Mouse (Mus musculus) heart, postnatal 0 days (tissue): Measurements from ENCODE around the gene Nmnat3. TPM values are rescaled to one million over a fixed set of nuclear protein-coding genes. Genes with fewer than 3 reads are reported as not detected.
A peak's percentile ranks its signal among the peaks of the same experiment; 100 is the strongest.

ENCODE experiments used
- ATAC-seq: fragments of 200-750 bp; cut with Nextera tagmentation; 2 replicates; pipeline ENCODE4 v1.8.0; 2017; ENCODE audit warnings: low read depth, moderate number of reproducible peaks, moderate library complexity; ENCODE audit not compliant: insufficient read depth
- DNase-seq: peaks from one replicate; pipeline ENCODE4 v3.0.0-alpha.2; 2016; ENCODE audit warnings: low spot score
- H3K27ac ChIP-seq: fragments of 300-500 bp; sonication (generic); 2 replicates; pipeline ENCODE4 v1.5.1; 2014; ENCODE audit warnings: low read depth, mild to moderate bottlenecking
- H3K27me3 ChIP-seq: fragments of 300-500 bp; sonication (generic); 2 replicates; pipeline ENCODE4 v1.6.1; 2014; ENCODE audit warnings: low read length, mixed read lengths; ENCODE audit not compliant: control insufficient read depth, insufficient read depth
- H3K36me3 ChIP-seq: fragments of 300-500 bp; sonication (generic); replicated peaks from 2 replicates; pipeline ENCODE4 v1.6.1; 2014; ENCODE audit warnings: low read length, mixed read lengths; ENCODE audit not compliant: control insufficient read depth, insufficient read depth
- H3K4me1 ChIP-seq: fragments of 300-500 bp; sonication (generic); 2 replicates; pipeline ENCODE4 v1.6.1; 2014; ENCODE audit warnings: antibody characterized with exemption; ENCODE audit not compliant: control insufficient read depth, insufficient read depth
- H3K4me2 ChIP-seq: fragments of 300-500 bp; sonication (generic); 2 replicates; pipeline ENCODE4 v1.6.1; 2014; ENCODE audit warnings: low read depth, mild to moderate bottlenecking, low read length, moderate library complexity
- H3K4me3 ChIP-seq: fragments of 300-500 bp; sonication (generic); 2 replicates; pipeline ENCODE4 v1.5.1; 2014; ENCODE audit warnings: low read depth, low read length
- H3K9ac ChIP-seq: fragments of 300-500 bp; sonication (generic); replicated peaks from 2 replicates; pipeline ENCODE4 v1.6.1; 2014; ENCODE audit warnings: low read depth, low read length, mixed read lengths
- H3K9me3 ChIP-seq: fragments of 300-500 bp; sonication (generic); replicated peaks from 2 replicates; pipeline ENCODE4 v1.6.1; 2016; ENCODE audit warnings: low read length; ENCODE audit not compliant: control insufficient read depth
- CTCF ChIP-seq: IDR thresholded peaks from 2 replicates; pipeline ENCODE4 v1.5.1; 2016; ENCODE audit warnings: antibody characterized with exemption, control low read depth, low read depth
- EP300 ChIP-seq: IDR thresholded peaks from 2 replicates; pipeline ENCODE4 v1.6.1; 2016; ENCODE audit warnings: antibody characterized with exemption, low read depth
- WGBS: fragments of 180-500 bp; shearing (Covaris S2); extraction: QIAGEN DNeasy Blood & Tissue Kit; methylation state at CpG from one replicate; pipeline ENCODE4 v1.1.7; 2014; 5-methylcytosine and 5-hydroxymethylcytosine counted together
- polyA plus RNA-seq: library from polyadenylated mRNA; unstranded; fragments of >200 nt; fragmentation: Nextera tagmentation; extraction: Ambion mirVana; gene quantifications from 2 replicates; pipeline ENCODE4 v1.2.1, GENCODE M21; 2015
- total RNA-seq: library from RNA; depleted of rRNA; stranded (reverse); fragments of >200 nt; gene quantifications from 2 replicates; pipeline ENCODE4 v1.2.3, GENCODE M21; 2014; ENCODE audit warnings: low replicate concordance

Nmnat3 gene
- total and polyA plus RNA-seq, 2 experiments from 2014 or later = 9.0 to 15.1 TPM

DNA sequence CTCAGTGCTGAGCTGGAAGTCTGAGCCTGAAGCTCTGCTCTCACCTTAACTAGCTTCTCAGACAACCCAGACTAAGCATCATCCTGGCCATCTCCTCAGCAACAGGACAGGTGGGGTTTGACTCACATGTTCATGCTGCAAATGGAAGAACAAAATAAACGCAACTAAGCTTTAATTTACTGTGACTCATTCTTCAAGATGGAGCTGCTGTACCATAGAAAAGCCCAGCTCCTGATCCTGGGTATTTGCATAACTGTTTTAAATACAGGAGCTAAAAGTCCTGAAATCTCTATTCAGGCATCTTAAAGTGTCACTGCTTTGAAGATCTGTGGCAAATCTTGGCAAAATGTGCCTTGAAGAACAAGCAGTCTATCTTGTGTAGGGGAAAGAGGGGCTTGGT is 38.9 kb downstream of the Nmnat3 start:
- Histone ChIP-seq H3K4me1 (peaks cover 4% of the 10 kb centered on the region; the same call in 1 of the 2 replicates), H3K27ac (no peak overlapping the region), H3K4me3 (no peak overlapping the region), H3K9me3 (peaks cover 10% of the 10 kb centered on the region), H3K4me2 (no peak overlapping the region), H3K9ac (no peak overlapping the region), H3K36me3 (no peaks in the 10 kb centered on the region), H3K27me3 (no peaks in the 10 kb centered on the region)
- TF ChIP-seq EP300 (no peak), CTCF (no peak)
- WGBS = 95% methylated on average over 1 of the region's 1 CpGs
- ATAC-seq = no peak
- DNase-seq = no peak

GRCm38 (mm10) chr9:98328415-98329176 is 41.4 kb downstream of the Nmnat3 start:
- WGBS = 90% methylated on average over 10 of the region's 10 CpGs
- DNase-seq (no peak), ATAC-seq (no peak)
- Histone ChIP-seq H3K4me3 (no peak overlapping the region), H3K9ac (no peak overlapping the region), H3K36me3 (no peaks in the 10 kb centered on the region), H3K4me2 (no peak overlapping the region), H3K4me1 (peaks cover 4% of the 10 kb centered on the region; the same call in 1 of the 2 replicates), H3K9me3 (no peaks in the 10 kb centered on the region), H3K27me3 (no peaks in the 10 kb centered on the region), H3K27ac (no peak overlapping the region)
- TF ChIP-seq EP300 = no peak
- TF ChIP-seq CTCF = no peak

DNA sequence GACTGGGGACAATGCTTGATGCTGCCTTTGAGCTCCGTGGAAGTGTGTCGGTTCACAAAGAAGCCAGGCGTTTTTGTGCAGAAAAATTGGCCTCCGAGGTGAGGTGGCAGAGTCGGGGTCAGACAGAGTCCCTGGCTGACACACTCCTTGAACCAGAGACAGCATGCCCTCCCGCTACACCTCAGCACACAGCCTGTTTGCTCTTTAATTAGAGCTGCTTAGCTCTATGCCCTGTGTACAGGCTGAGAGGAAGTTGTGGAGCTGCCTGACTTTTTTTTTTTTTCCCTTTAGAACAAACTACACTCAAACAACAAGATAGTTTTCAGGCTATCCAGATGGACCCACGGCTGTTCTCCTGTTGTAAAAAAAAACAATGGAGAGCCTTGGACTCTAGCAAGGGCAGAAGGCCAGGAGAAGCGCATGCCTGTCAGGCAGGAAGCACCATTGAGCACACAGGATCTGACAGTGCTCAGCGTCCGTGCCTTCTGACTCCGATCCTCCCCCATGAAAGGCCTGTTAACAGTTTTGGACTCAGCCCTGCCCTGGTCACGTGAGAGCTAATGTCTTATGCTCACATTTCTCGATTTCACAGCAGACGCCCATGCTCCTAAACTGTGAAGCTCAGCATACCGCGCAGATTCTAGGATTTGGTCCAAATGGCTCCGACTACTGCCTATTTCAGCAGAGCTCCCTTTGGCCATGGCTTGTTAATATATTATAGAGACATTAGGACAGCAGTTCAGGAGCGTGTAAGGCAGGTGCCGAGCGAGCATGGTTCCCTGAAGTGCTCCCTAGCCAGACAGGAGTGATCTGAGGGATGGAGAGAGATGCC is 42.3 kb downstream of the Nmnat3 start:
- Histone ChIP-seq H3K4me3 (no peak overlapping the region), H3K4me2 (0 out of 2 replicates have a peak overlapping the region, but pooled peaks have one; percentile 21), H3K27me3 (no peaks in the 10 kb centered on the region), H3K36me3 (no peaks in the 10 kb centered on the region), H3K27ac (no peak overlapping the region), H3K4me1 (peaks cover 4% of the 10 kb centered on the region; the same call in 1 of the 2 replicates), H3K9ac (no peak overlapping the region), H3K9me3 (no peaks in the 10 kb centered on the region)
- DNase-seq (peak; percentile 32), ATAC-seq (peak; percentile 51; the same call in 1 of the 2 replicates)
- 63% methylated on average over 20 of the region's 20 CpGs for WGBS
- TF ChIP-seq CTCF (no peak), EP300 (no peak)

- 57% methylated on average over 3 of the region's 3 CpGs for WGBS
- H3K9me3 ChIP-seq = no peaks in the 10 kb centered on the region
- no peak overlapping the region for H3K4me2 ChIP-seq
- H3K9ac ChIP-seq = no peak overlapping the region
- H3K36me3 ChIP-seq = no peaks in the 10 kb centered on the region
- no peak overlapping the region for H3K27ac ChIP-seq
- H3K27me3 ChIP-seq = no peaks in the 10 kb centered on the region
- no peak for TF ChIP-seq CTCF
- TF ChIP-seq EP300 = no peak
- no peaks in the 10 kb centered on the region; the same call in 1 of the 2 replicates for H3K4me1 ChIP-seq
- ATAC-seq (no peak), DNase-seq (no peak)
- no peak overlapping the region for H3K4me3 ChIP-seq
Observed at GRCm38 (mm10) chr9:98333219-98333754, 46.1 kb downstream of the Nmnat3 start.

DNA sequence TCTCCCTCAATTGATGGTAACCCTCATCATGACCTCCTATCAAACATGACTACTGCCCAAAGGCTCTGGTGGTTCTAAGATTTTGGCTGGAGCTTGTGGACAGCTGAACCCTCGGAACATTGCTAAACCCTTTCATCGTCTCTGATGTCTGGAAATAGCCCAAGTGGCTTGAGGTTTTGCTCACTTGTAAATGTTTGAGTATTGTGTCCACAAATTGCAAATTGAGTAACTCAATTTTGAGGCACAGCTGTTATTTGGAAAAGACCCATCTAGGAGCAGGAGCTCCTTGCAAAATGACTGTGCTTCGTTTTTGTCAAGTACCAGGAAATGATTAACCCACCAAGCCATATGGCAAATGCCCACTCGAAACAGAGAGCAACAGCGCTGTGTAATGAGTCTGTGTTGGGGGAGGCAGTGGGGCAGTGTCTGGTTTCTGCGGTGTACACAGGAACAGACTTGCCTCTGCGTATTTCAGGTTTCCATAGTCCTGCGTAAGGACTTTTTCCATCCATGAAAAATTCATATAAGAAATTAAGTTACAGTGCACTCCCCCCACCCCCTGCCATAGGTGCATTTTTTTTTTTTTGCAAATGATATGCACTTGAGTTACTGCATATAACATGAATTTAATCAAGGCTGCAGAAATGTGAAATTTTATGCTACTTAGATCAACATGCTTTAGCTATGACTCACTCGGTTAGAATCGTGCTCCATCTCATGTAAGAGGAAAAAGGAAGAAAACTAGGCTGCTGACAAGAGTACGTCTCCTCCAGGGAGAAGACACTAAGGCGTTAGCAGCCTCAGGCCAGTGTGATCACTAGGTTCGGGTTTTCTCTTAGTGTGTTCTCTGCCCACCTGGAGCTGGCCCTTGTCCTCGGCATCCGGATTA is 50.9 kb downstream of the Nmnat3 start:
- H3K36me3 ChIP-seq = no peaks in the 10 kb centered on the region
- H3K9me3 ChIP-seq = no peaks in the 10 kb centered on the region
- H3K4me2 ChIP-seq = no peak overlapping the region
- 66% methylated on average over 15 of the region's 15 CpGs for WGBS
- H3K4me1 ChIP-seq = no peaks in the 10 kb centered on the region
- H3K9ac ChIP-seq = no peak overlapping the region
- no peak overlapping the region for H3K4me3 ChIP-seq
- ATAC-seq (no peak), DNase-seq (no peak)
- no peak overlapping the region for H3K27ac ChIP-seq
- H3K27me3 ChIP-seq = no peaks in the 10 kb centered on the region
- TF ChIP-seq EP300 (no peak), CTCF (no peak)
